Mouse (Mus musculus): Measurements from ENCODE around the gene Hoga1. TPM values are rescaled to one million over a fixed set of nuclear protein-coding genes. Genes with fewer than 3 reads are reported as not detected.

Hoga1 gene
- polyA plus RNA-seq (2012; rRNA removed) = 73.2 and 87.5 TPM in 2 replicates

GRCm38 (mm10) chr19:42045269-42046102 lies at the start of gene Hoga1:
Gene Hoga1 (plus strand): TSS chr19:42045610.

DNA sequence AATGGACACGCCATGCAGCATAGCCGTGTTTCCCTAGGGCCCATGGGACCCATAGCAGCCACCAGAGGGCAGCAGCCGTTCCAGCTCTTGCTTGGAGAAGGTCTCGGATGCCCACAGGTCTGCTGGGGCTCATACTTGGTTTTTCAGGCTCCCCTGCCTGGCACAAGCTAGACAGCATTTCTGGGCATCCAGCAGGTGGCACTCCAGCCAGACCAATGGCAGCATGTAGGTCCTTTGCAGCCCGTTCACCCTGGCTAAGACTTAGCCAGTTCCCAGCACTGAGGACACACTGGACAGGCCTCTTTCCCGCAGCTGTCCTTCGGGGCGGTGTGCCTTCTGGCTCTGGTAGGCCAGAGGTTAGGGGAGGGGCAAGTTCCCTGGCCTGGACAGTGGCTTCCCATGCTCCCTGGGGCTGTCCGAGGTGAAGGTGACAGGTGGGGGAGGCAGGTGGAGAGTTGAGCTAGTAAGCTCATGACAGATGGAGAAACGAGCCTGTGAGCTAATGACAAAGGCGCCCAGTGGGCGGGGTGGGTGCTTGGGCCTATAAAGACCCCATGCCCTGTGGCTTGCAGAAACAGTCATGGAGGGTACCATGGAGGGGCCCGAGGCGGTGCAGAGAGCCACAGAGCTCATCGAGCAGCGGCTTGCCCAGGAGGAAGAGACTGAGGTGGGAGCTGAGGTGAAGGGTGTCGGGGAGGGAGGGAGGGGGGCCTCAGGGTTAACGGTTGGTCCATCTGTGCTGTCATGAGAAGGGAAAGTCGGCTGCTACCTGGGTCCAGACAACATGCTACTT lies 9.8 kb upstream of the Hoga1 start, which contains the start of gene Ankrd2:
Gene Ankrd2 (plus strand): TSS at position 545 of the 793 bp plus-strand sequence.

GRCm38 (mm10) chr19:42051948-42052347 lies 6.5 kb downstream of the Hoga1 start, which contains the start of gene 4933411K16Rik:
Gene 4933411K16Rik (plus strand): TSS chr19:42052248.

GRCm38 (mm10) chr19:42086166-42086565 lies 40.8 kb downstream of the Hoga1 start, which contains the start of gene Morn4:
Gene Morn4 (minus strand): TSS chr19:42086357.

DNA sequence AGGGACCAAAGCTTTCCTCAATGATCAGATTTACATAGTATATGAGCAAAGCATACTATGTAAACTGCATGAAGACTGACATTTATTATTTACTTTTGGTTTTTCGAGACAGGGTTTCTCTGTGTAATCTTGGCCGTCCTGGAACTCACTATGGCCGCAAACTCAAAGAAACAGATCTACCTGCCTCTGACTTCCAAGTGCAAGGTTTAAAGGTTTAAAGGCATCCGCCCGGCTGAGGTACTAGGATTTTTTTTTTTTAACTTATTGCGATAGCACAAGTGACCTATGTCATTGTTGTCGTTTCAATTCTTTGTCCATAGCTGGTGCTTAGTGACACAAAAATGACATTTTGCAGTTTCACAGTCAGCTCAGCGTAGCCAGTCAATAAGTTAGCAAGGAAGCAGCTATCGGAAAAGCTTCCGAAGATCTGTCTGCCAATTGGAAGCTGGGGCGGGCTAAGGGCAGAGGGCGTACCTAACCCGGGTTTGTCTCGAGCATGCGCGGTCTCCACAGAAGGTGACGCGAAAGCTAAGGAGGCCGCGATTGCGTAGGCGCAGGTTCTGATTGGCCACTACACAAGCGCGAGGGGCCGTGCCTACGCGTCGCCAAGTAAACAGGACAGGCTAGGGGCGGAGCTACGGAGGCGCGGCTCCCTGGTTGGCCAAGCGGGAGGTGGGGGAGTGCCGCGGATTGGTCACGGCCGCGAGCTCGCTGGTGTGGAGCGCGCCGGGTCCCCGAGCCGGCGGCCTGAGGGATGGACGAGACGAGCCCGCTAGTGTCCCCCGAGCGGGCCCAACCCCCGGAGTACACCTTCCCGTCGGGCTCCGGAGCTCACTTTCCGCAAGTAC lies 44.6 kb downstream of the Hoga1 start, which contains the start of gene Pi4k2a:
Gene Pi4k2a (plus strand): TSS at position 723 of the 848 bp plus-strand sequence.

Other genes starting within 250 kb of the Hoga1 start
- gene Arhgap19, start 243.6 kb upstream of the Hoga1 start, polyA plus RNA-seq (2012; rRNA removed) = 13.7 and 15.6 TPM in 2 replicates
- 1.7 and 2.3 TPM in 2 replicates for gene Frat1, start 215.6 kb upstream of the Hoga1 start, polyA plus RNA-seq (2012; rRNA removed)
- 3.1 and 4.1 TPM in 2 replicates for gene Frat2, start 197.5 kb upstream of the Hoga1 start, polyA plus RNA-seq (2012; rRNA removed)
- gene Rrp12, start 149.4 kb upstream of the Hoga1 start, polyA plus RNA-seq (2012; rRNA removed) = 3.2 and 3.8 TPM in 2 replicates
- gene Pgam1, start 133.7 kb upstream of the Hoga1 start, polyA plus RNA-seq (2012; rRNA removed) = 366 and 408 TPM in 2 replicates
- 13.8 and 14.0 TPM in 2 replicates for gene Exosc1, start 112.2 kb upstream of the Hoga1 start, polyA plus RNA-seq (2012; rRNA removed)
- gene Zdhhc16, start 112.1 kb upstream of the Hoga1 start, polyA plus RNA-seq (2012; rRNA removed) = 20.9 and 21.9 TPM in 2 replicates
- 18.2 and 22.0 TPM in 2 replicates for gene Mms19, start 64.5 kb upstream of the Hoga1 start, polyA plus RNA-seq (2012; rRNA removed)
- gene Ubtd1, start 63.8 kb upstream of the Hoga1 start, polyA plus RNA-seq (2012; rRNA removed) = 9.3 TPM in 2 replicates
- 0.05 and 0.06 TPM in 2 replicates for gene Ankrd2, start 9.6 kb upstream of the Hoga1 start, polyA plus RNA-seq (2012; rRNA removed)
- 1.8 and 2.4 TPM in 2 replicates for gene 4933411K16Rik, start 6.6 kb downstream of the Hoga1 start, polyA plus RNA-seq (2012; rRNA removed)
- gene Morn4, start 40.7 kb downstream of the Hoga1 start, polyA plus RNA-seq (2012; rRNA removed) = 1.1 TPM in 2 replicates
- gene Pi4k2a, start 44.9 kb downstream of the Hoga1 start, polyA plus RNA-seq (2012; rRNA removed) = 16.6 and 17.3 TPM in 2 replicates
- 23.1 and 28.3 TPM in 2 replicates for gene Avpi1, start 83.4 kb downstream of the Hoga1 start, polyA plus RNA-seq (2012; rRNA removed)
- 17.8 and 21.1 TPM in 2 replicates for gene Marveld1, start 101.8 kb downstream of the Hoga1 start, polyA plus RNA-seq (2012; rRNA removed)
- 12.2 and 16.6 TPM in 2 replicates for gene Zfyve27, start 118.3 kb downstream of the Hoga1 start, polyA plus RNA-seq (2012; rRNA removed)
- gene Sfrp5, start 156.6 kb downstream of the Hoga1 start, polyA plus RNA-seq (2012; rRNA removed) = not detected in 2 replicates
- gene Golga7b, start 202.0 kb downstream of the Hoga1 start, polyA plus RNA-seq (2012; rRNA removed) = not detected in 2 replicates